In genomic region chr5:87562526-87562925, GRCm38 (mm10) we compare ENCODE assay signal across 18 mouse cellular contexts. TPM values are rescaled to one million over a fixed set of nuclear protein-coding genes. Genes with fewer than 3 reads are reported as not detected.
"Had no signal": no experiment of that assay in that cellular context is flagged by ENCODE, and none has a peak within 500 bp of the region (broad histone marks: within the 10 kb centered on the region; RNA-seq: fewer than 3 reads in every experiment).

No protein-coding gene starts in this region.

- H3K4me1 ChIP-seq: limb, embryonic 15.5 days; midbrain, embryonic 12.5 days had no signal

- H3K9ac ChIP-seq: limb, embryonic 15.5 days; liver, embryonic 14.5 days; midbrain, embryonic 12.5 days had no signal

- H3K36me3 ChIP-seq: limb, embryonic 15.5 days; midbrain, embryonic 12.5 days had no signal

- H3K27ac ChIP-seq: limb, embryonic 15.5 days; liver, embryonic 14.5 days; midbrain, embryonic 12.5 days had no signal

- H3K4me2 ChIP-seq: limb, embryonic 15.5 days; midbrain, embryonic 12.5 days had no signal

- H3K27me3 ChIP-seq: limb, embryonic 15.5 days; midbrain, embryonic 12.5 days had no signal

- ATAC-seq: midbrain, embryonic 16.5 days had no signal

- H3K9me3 ChIP-seq: limb, embryonic 15.5 days; midbrain, embryonic 12.5 days had no signal

- H3K4me3 ChIP-seq: limb, embryonic 15.5 days; midbrain, embryonic 12.5 days had no signal

- DNase-seq: layer of hippocampus, adult 9-11 months; layer of hippocampus, postnatal 36 days; lung, adult 18-20 months; right cerebral cortex, adult 18-20 months; right cerebral cortex, postnatal 25 days; thymus, adult 18-20 months; thymus, postnatal 25 days had no signal

RNA-seq across cellular contexts. Expression of gene Sult1d1, which starts 6.3 kb away (rescaled TPM):
- total RNA-seq: layer of hippocampus, postnatal 36 days; left cerebral cortex, adult 8-10 months; left cerebral cortex, postnatal 25 days; megakaryocyte-erythroid progenitor cell, adult 5-6 weeks had no signal
- polyA plus RNA-seq: limb, embryonic 11.5 days; limb, embryonic 15.5 days; lung, embryonic 16.5 days; midbrain, embryonic 12.5 days; midbrain, embryonic 16.5 days; neural tube, embryonic 14.5 days had no signal

RNA-seq across cellular contexts. Expression of gene Sult1b1, which starts 24.5 kb away (rescaled TPM):
- total RNA-seq: layer of hippocampus, postnatal 36 days; left cerebral cortex, adult 8-10 months; left cerebral cortex, postnatal 25 days; megakaryocyte-erythroid progenitor cell, adult 5-6 weeks had no signal
- polyA plus RNA-seq: limb, embryonic 11.5 days; limb, embryonic 15.5 days; lung, embryonic 16.5 days; midbrain, embryonic 12.5 days; midbrain, embryonic 16.5 days; neural tube, embryonic 14.5 days had no signal

RNA-seq across cellular contexts. Expression of gene Sult1e1, which starts 28.9 kb away (rescaled TPM):
- total RNA-seq: layer of hippocampus, postnatal 36 days; left cerebral cortex, adult 8-10 months; left cerebral cortex, postnatal 25 days; megakaryocyte-erythroid progenitor cell, adult 5-6 weeks had no signal
- polyA plus RNA-seq: intestine, embryonic 14.5 days; limb, embryonic 11.5 days; limb, embryonic 15.5 days; liver, embryonic 14.5 days; lung, embryonic 16.5 days; midbrain, embryonic 12.5 days; midbrain, embryonic 16.5 days; neural tube, embryonic 14.5 days had no signal
